Mouse (Mus musculus) hindbrain, embryonic 16.5 days (tissue): ENCODE data around the gene Top1. TPM values are rescaled to one million over a fixed set of nuclear protein-coding genes. Genes with fewer than 3 reads are reported as not detected.
A peak's percentile ranks its signal among the peaks of the same experiment; 100 is the strongest.

Experiments
- ATAC-seq: fragments of 200-750 bp; cut with Nextera tagmentation; 2 replicates; pipeline ENCODE4 v1.8.0; 2017; ENCODE audit warnings: moderate TSS enrichment, moderate library complexity
- H3K27ac ChIP-seq: fragments of 300-500 bp; sonication (generic); 2 replicates; pipeline ENCODE4 v1.5.1; 2014; ENCODE audit warnings: low read depth, mild to moderate bottlenecking, control low read depth, low read length, moderate library complexity
- H3K27me3 ChIP-seq: fragments of 300-500 bp; sonication (generic); replicated peaks from 2 replicates; pipeline ENCODE4 v1.6.1; 2014; ENCODE audit warnings: low read length; ENCODE audit not compliant: control insufficient read depth, insufficient read depth
- H3K36me3 ChIP-seq: fragments of 300-500 bp; sonication (generic); 2 replicates; pipeline ENCODE4 v1.6.1; 2014; ENCODE audit warnings: mild to moderate bottlenecking, low read length, moderate library complexity, mixed read lengths; ENCODE audit not compliant: control insufficient read depth, insufficient read depth
- H3K4me1 ChIP-seq: fragments of 300-500 bp; sonication (generic); 2 replicates; pipeline ENCODE4 v1.6.1; 2014; ENCODE audit warnings: low read depth, low read length; ENCODE audit not compliant: control insufficient read depth, insufficient read depth
- H3K4me2 ChIP-seq: fragments of 300-500 bp; sonication (generic); 2 replicates; pipeline ENCODE4 v1.6.1; 2014; ENCODE audit warnings: mild to moderate bottlenecking, low read length, control low read depth, moderate library complexity
- H3K4me3 ChIP-seq: fragments of 300-500 bp; sonication (generic); 2 replicates; pipeline ENCODE4 v1.5.1; 2014; ENCODE audit warnings: mild to moderate bottlenecking, low read length, control low read depth, moderate library complexity
- H3K9ac ChIP-seq: fragments of 300-500 bp; sonication (generic); 2 replicates; pipeline ENCODE4 v1.6.1; 2014; ENCODE audit warnings: low read depth, mild to moderate bottlenecking, control low read depth, low read length, moderate library complexity
- H3K9me3 ChIP-seq: fragments of 300-500 bp; sonication (generic); 2 replicates; pipeline ENCODE4 v1.6.1; 2014; ENCODE audit warnings: mild to moderate bottlenecking, low read length, moderate library complexity; ENCODE audit not compliant: control insufficient read depth
- WGBS: fragments of 180-500 bp; shearing (Covaris S2); extraction: QIAGEN DNeasy Blood & Tissue Kit; methylation state at CpG from one replicate; pipeline ENCODE4 v1.1.7; 2014; 5-methylcytosine and 5-hydroxymethylcytosine counted together
- polyA plus RNA-seq: library from polyadenylated mRNA; unstranded; fragments of >200 nt; fragmentation: Nextera tagmentation; extraction: Ambion mirVana; gene quantifications from 2 replicates; pipeline ENCODE4 v1.2.1, GENCODE M21; 2015

Top1 gene
- polyA plus RNA-seq, 1 experiment from 2014 or later = 55.7 TPM

- Histone ChIP-seq H3K4me2 (no peak overlapping the region), H3K4me3 (no peak overlapping the region), H3K4me1 (no peaks in the 10 kb centered on the region), H3K9ac (no peak overlapping the region), H3K9me3 (no peaks in the 10 kb centered on the region), H3K27me3 (no peaks in the 10 kb centered on the region), H3K27ac (no peak overlapping the region), H3K36me3 (no peaks in the 10 kb centered on the region)
- 93% methylated on average over 4 of the region's 4 CpGs for WGBS
- no peak for ATAC-seq
These were observed 21.6 kb downstream of the Top1 start for GRCm38 (mm10) chr2:160667259-160667658.

GRCm38 (mm10) chr2:160700271-160700670 lies 54.6 kb downstream of the Top1 start:
- Histone ChIP-seq H3K27me3 (no peaks in the 10 kb centered on the region), H3K9me3 (no peaks in the 10 kb centered on the region), H3K36me3 (peaks cover 23% of the 10 kb centered on the region), H3K4me3 (no peak overlapping the region), H3K9ac (no peak overlapping the region), H3K4me2 (no peak overlapping the region), H3K27ac (no peak overlapping the region), H3K4me1 (no peaks in the 10 kb centered on the region)
- 77% methylated on average over 5 of the region's 5 CpGs for WGBS
- no peak for ATAC-seq

- WGBS = 85% methylated on average over 3 of the region's 3 CpGs
- H3K4me3 ChIP-seq = no peak overlapping the region
- H3K27ac ChIP-seq = no peak overlapping the region
- no peak overlapping the region for H3K9ac ChIP-seq
- no peaks in the 10 kb centered on the region for H3K27me3 ChIP-seq
- no peaks in the 10 kb centered on the region for H3K9me3 ChIP-seq
- no peak for ATAC-seq
- no peak overlapping the region for H3K4me2 ChIP-seq
- H3K36me3 ChIP-seq = peaks cover 24% of the 10 kb centered on the region
- no peaks in the 10 kb centered on the region for H3K4me1 ChIP-seq
These were observed 55.9 kb downstream of the Top1 start for GRCm38 (mm10) chr2:160701603-160702002.

GRCm38 (mm10) chr2:160702824-160703223 lies 57.1 kb downstream of the Top1 start:
- Histone ChIP-seq H3K27ac (no peak overlapping the region), H3K4me2 (no peak overlapping the region), H3K36me3 (peaks cover 24% of the 10 kb centered on the region), H3K27me3 (no peaks in the 10 kb centered on the region), H3K9ac (no peak overlapping the region), H3K4me1 (no peaks in the 10 kb centered on the region), H3K4me3 (no peak overlapping the region), H3K9me3 (no peaks in the 10 kb centered on the region)
- ATAC-seq = no peak

GRCm38 (mm10) chr2:160707673-160708072 lies 62.0 kb downstream of the Top1 start:
- no peak overlapping the region for H3K4me3 ChIP-seq
- H3K4me1 ChIP-seq = no peaks in the 10 kb centered on the region
- no peak overlapping the region for H3K27ac ChIP-seq
- H3K4me2 ChIP-seq = no peak overlapping the region
- no peak for ATAC-seq
- H3K27me3 ChIP-seq = no peaks in the 10 kb centered on the region
- 77% methylated on average over 3 of the region's 3 CpGs for WGBS
- H3K36me3 ChIP-seq = peaks cover 8% of the 10 kb centered on the region
- no peaks in the 10 kb centered on the region for H3K9me3 ChIP-seq
- H3K9ac ChIP-seq = no peak overlapping the region

- H3K9me3 ChIP-seq = no peaks in the 10 kb centered on the region
- peaks cover 40% of the 10 kb centered on the region for H3K36me3 ChIP-seq
- H3K4me1 ChIP-seq = no peaks in the 10 kb centered on the region; the same call in 1 of the 2 replicates
- no peak for ATAC-seq
- H3K27ac ChIP-seq = no peak overlapping the region; the same call in 1 of the 2 replicates
- no peak overlapping the region for H3K9ac ChIP-seq
- no peak overlapping the region for H3K4me2 ChIP-seq
- H3K4me3 ChIP-seq = no peak overlapping the region
- WGBS = 66% methylated on average over 4 of the region's 4 CpGs
- H3K27me3 ChIP-seq = no peaks in the 10 kb centered on the region
These were observed 69.9 kb downstream of the Top1 start for GRCm38 (mm10) chr2:160715463-160716030.

- Histone ChIP-seq H3K9me3 (no peaks in the 10 kb centered on the region), H3K4me2 (no peak overlapping the region), H3K9ac (no peak overlapping the region), H3K27ac (no peak overlapping the region), H3K27me3 (no peaks in the 10 kb centered on the region), H3K4me1 (no peaks in the 10 kb centered on the region; the same call in 1 of the 2 replicates), H3K4me3 (no peak overlapping the region), H3K36me3 (peaks cover 49% of the 10 kb centered on the region)
- 78% methylated on average over 5 of the region's 5 CpGs for WGBS
- no peak for ATAC-seq
These were observed 71.6 kb downstream of the Top1 start for GRCm38 (mm10) chr2:160717269-160717668.

GRCm38 (mm10) chr2:160718811-160719210 lies 73.1 kb downstream of the Top1 start:
- ATAC-seq = peak; percentile 60; the same call in 1 of the 2 replicates
- Histone ChIP-seq H3K4me1 (no peaks in the 10 kb centered on the region; the same call in 1 of the 2 replicates), H3K4me2 (no peak overlapping the region), H3K9ac (no peak overlapping the region), H3K9me3 (no peaks in the 10 kb centered on the region), H3K4me3 (no peak overlapping the region), H3K27me3 (no peaks in the 10 kb centered on the region), H3K36me3 (peaks cover 57% of the 10 kb centered on the region), H3K27ac (no peak overlapping the region)
- 76% methylated on average over 3 of the region's 3 CpGs for WGBS

- H3K9ac ChIP-seq = no peak overlapping the region
- H3K9me3 ChIP-seq = no peaks in the 10 kb centered on the region
- no peak overlapping the region for H3K27ac ChIP-seq
- ATAC-seq = no peak
- H3K27me3 ChIP-seq = no peaks in the 10 kb centered on the region
- no peak overlapping the region for H3K4me2 ChIP-seq
- H3K4me1 ChIP-seq = no peaks in the 10 kb centered on the region
- no peak overlapping the region for H3K4me3 ChIP-seq
- WGBS = 83% methylated on average over 4 of the region's 4 CpGs
- peaks cover 37% of the 10 kb centered on the region for H3K36me3 ChIP-seq
These were observed 77.0 kb downstream of the Top1 start for GRCm38 (mm10) chr2:160722714-160723113.
